Mouse (Mus musculus) hindbrain, postnatal 0 days (tissue): ENCODE results near the gene Gm11084. TPM values are rescaled to one million over a fixed set of nuclear protein-coding genes. Genes with fewer than 3 reads are reported as not detected.

Experiments used
- ATAC-seq: fragments of 200-750 bp; cut with Nextera tagmentation; 2 replicates; pipeline ENCODE4 v1.8.0; 2017; ENCODE audit warnings: mild to moderate bottlenecking, moderate TSS enrichment, moderate library complexity
- DNase-seq: peaks from one replicate; pipeline ENCODE4 v3.0.0-alpha.2; 2015; ENCODE audit warnings: low spot score
- H3K27ac ChIP-seq: fragments of 300-500 bp; sonication (generic); 2 replicates; pipeline ENCODE4 v1.5.1; 2014; ENCODE audit warnings: mild to moderate bottlenecking
- H3K27me3 ChIP-seq: fragments of 300-500 bp; sonication (generic); 2 replicates; pipeline ENCODE4 v1.6.1; 2014; ENCODE audit warnings: low read length, mixed read lengths; ENCODE audit not compliant: insufficient read depth
- H3K36me3 ChIP-seq: fragments of 300-500 bp; sonication (generic); 2 replicates; pipeline ENCODE4 v1.6.1; 2014; ENCODE audit warnings: low read length, mixed read lengths; ENCODE audit not compliant: insufficient read depth
- H3K4me1 ChIP-seq: fragments of 300-500 bp; sonication (generic); 2 replicates; pipeline ENCODE4 v1.6.1; 2014; ENCODE audit warnings: antibody characterized with exemption, low read length, mixed read lengths; ENCODE audit not compliant: insufficient read depth
- H3K4me2 ChIP-seq: fragments of 300-500 bp; sonication (generic); 2 replicates; pipeline ENCODE4 v1.6.1; 2014; ENCODE audit warnings: low read depth, mild to moderate bottlenecking, low read length, moderate library complexity, mixed read lengths
- H3K4me3 ChIP-seq: fragments of 300-500 bp; sonication (generic); 2 replicates; pipeline ENCODE4 v1.5.1; 2014; ENCODE audit warnings: low read length
- H3K9ac ChIP-seq: fragments of 300-500 bp; sonication (generic); replicated peaks from 2 replicates; pipeline ENCODE4 v1.6.1; 2014; ENCODE audit warnings: mild to moderate bottlenecking, low read length, moderate library complexity, mixed read lengths
- H3K9me3 ChIP-seq: fragments of 300-500 bp; sonication (generic); 2 replicates; pipeline ENCODE4 v1.6.1; 2016; ENCODE audit warnings: low read length, mixed read lengths
- CTCF ChIP-seq: IDR thresholded peaks from 2 replicates; pipeline ENCODE4 v1.5.1; 2016; ENCODE audit warnings: antibody characterized with exemption, control low read depth, low read depth
- WGBS: fragments of 180-500 bp; shearing (Covaris S2); extraction: QIAGEN DNeasy Blood & Tissue Kit; methylation state at CpG from one replicate; pipeline ENCODE4 v1.1.7; 2014; 5-methylcytosine and 5-hydroxymethylcytosine counted together
- polyA plus RNA-seq: library from polyadenylated mRNA; unstranded; fragments of >200 nt; fragmentation: Nextera tagmentation; extraction: Ambion mirVana; gene quantifications from 2 replicates; pipeline ENCODE4 v1.2.1, GENCODE M21; 2015
- total RNA-seq: library from RNA; depleted of rRNA; stranded (reverse); fragments of >200 nt; gene quantifications from 2 replicates; pipeline ENCODE4 v1.2.3, GENCODE M21; 2014; rRNA removed

Gm11084 gene
- not detected in 2 replicates for total RNA-seq
- polyA plus RNA-seq = not detected in 2 replicates

GRCm38 (mm10) chr2:72986616-72987015 lies at the start of gene Gm11084:
Gene Gm11084, minus strand, starts transcription at chr2:72986716.
- ATAC-seq = no peak
- H3K4me2 ChIP-seq = no peak within 1 kb of the TSS
- 0 out of 2 replicates have a peak, but pooled peaks cover 2% of the 10 kb centered on the region for H3K9me3 ChIP-seq
- H3K27me3 ChIP-seq = no peaks in the 10 kb centered on the region
- H3K27ac ChIP-seq = no peak within 1 kb of the TSS
- WGBS = 92% methylated on average over 5 of the region's 5 CpGs
- H3K36me3 ChIP-seq = no peaks in the 10 kb centered on the region
- no peak for TF ChIP-seq CTCF
- no peak within 1 kb of the TSS for H3K9ac ChIP-seq
- H3K4me1 ChIP-seq = no peaks in the 10 kb centered on the region
- DNase-seq = no peak
- H3K4me3 ChIP-seq = no peak within 1 kb of the TSS

GRCm38 (mm10) chr2:73031061-73032055 lies 44.8 kb upstream of the Gm11084 start:
- H3K27me3 ChIP-seq = no peaks in the 10 kb centered on the region

GRCm38 (mm10) chr2:73029846-73030245 lies 43.3 kb upstream of the Gm11084 start:
- H3K27ac ChIP-seq = no peak overlapping the region
- H3K9ac ChIP-seq = no peak overlapping the region
- H3K27me3 ChIP-seq = no peaks in the 10 kb centered on the region
- DNase-seq (no peak), ATAC-seq (no peak)
- H3K9me3 ChIP-seq = no peaks in the 10 kb centered on the region
- WGBS = 86% methylated on average over 3 of the region's 3 CpGs
- no peaks in the 10 kb centered on the region for H3K36me3 ChIP-seq
- no peaks in the 10 kb centered on the region for H3K4me1 ChIP-seq
- TF ChIP-seq CTCF = no peak
- H3K4me2 ChIP-seq = no peak overlapping the region
- no peak overlapping the region for H3K4me3 ChIP-seq

More at GRCm38 (mm10) chr2:73031061-73032055, 44.8 kb upstream of the Gm11084 start:
- Histone ChIP-seq H3K36me3 (no peaks in the 10 kb centered on the region), H3K4me2 (no peak overlapping the region), H3K4me3 (no peak overlapping the region), H3K9ac (no peak overlapping the region), H3K9me3 (no peaks in the 10 kb centered on the region), H3K27ac (no peak overlapping the region), H3K4me1 (no peaks in the 10 kb centered on the region)
- ATAC-seq (no peak), DNase-seq (no peak)
- WGBS = 57% methylated on average over 7 of the region's 7 CpGs
- TF ChIP-seq CTCF = no peak

DNA sequence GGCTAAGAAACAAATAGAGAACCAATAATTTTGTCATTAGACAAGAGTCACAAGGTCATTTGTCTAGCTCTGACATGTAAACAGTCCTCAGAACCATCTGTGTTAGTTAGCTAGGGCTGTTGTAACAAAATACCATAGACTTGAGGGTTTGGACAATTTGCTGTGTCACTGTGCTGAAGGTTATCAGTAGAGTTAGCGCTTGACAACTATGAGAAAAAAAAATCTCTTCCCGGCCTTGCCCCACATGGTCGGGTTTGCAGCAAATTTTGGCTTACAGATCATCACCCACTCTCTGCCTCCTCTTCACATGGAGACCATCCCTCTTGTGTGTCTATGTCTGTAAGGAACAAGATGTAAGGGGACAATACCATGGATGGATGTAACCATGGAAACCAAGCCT lies 41.5 kb upstream of the Gm11084 start:
- Histone ChIP-seq H3K9me3 (no peaks in the 10 kb centered on the region), H3K9ac (no peak overlapping the region), H3K4me3 (no peak overlapping the region), H3K36me3 (no peaks in the 10 kb centered on the region), H3K27me3 (no peaks in the 10 kb centered on the region), H3K27ac (no peak overlapping the region), H3K4me1 (no peaks in the 10 kb centered on the region), H3K4me2 (no peak overlapping the region)
- TF ChIP-seq CTCF = no peak
- ATAC-seq (no peak), DNase-seq (no peak)
- WGBS = 89% methylated on average over 3 of the region's 3 CpGs

DNA sequence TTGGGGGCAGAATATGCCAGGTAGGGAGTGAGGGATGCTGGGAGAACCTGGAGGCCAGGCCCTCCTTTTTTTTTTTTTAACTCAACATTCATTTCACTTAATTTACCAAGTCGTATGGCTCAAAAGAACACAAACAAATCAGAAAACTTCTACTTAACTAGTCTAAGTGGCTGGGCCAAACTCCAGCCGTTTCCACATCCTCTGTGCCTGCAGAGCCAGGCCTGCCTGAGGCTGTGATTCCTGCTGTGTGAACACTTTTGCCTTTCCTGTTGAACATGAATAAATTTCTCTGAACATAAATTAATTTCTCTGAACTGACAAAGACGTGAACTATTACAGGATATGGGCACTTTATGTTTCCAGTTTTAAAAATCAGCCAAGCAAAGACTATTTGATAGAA lies 40.6 kb upstream of the Gm11084 start:
- no peak for DNase-seq
- Histone ChIP-seq H3K4me3 (no peak overlapping the region), H3K4me1 (no peaks in the 10 kb centered on the region), H3K9ac (no peak overlapping the region), H3K27me3 (no peaks in the 10 kb centered on the region), H3K4me2 (no peak overlapping the region), H3K36me3 (no peaks in the 10 kb centered on the region), H3K27ac (no peak overlapping the region), H3K9me3 (no peaks in the 10 kb centered on the region)
- no peak for TF ChIP-seq CTCF
- ATAC-seq = no peak
- 44% methylated on average over 3 of the region's 3 CpGs for WGBS

GRCm38 (mm10) chr2:73023803-73024202 lies 37.3 kb upstream of the Gm11084 start:
- H3K9me3 ChIP-seq = no peaks in the 10 kb centered on the region
- DNase-seq = no peak
- 49% methylated on average over 6 of the region's 6 CpGs for WGBS
- H3K36me3 ChIP-seq = no peaks in the 10 kb centered on the region
- no peak overlapping the region for H3K4me2 ChIP-seq
- H3K4me3 ChIP-seq = no peak overlapping the region
- H3K9ac ChIP-seq = no peak overlapping the region
- TF ChIP-seq CTCF = no peak
- no peak overlapping the region for H3K27ac ChIP-seq
- ATAC-seq = no peak
- no peaks in the 10 kb centered on the region for H3K4me1 ChIP-seq
- no peaks in the 10 kb centered on the region for H3K27me3 ChIP-seq

- Histone ChIP-seq H3K4me2 (no peak overlapping the region), H3K4me1 (no peaks in the 10 kb centered on the region), H3K9me3 (no peaks in the 10 kb centered on the region), H3K9ac (no peak overlapping the region), H3K36me3 (no peaks in the 10 kb centered on the region), H3K27ac (no peak overlapping the region), H3K4me3 (no peak overlapping the region), H3K27me3 (no peaks in the 10 kb centered on the region)
- TF ChIP-seq CTCF = no peak
- 85% methylated on average over 6 of the region's 6 CpGs for WGBS
- DNase-seq (no peak), ATAC-seq (no peak)
Measured at GRCm38 (mm10) chr2:73021046-73021445, 34.5 kb upstream of the Gm11084 start.
